Mouse (Mus musculus) A20 (cell line): ENCODE results near the gene Cdhr2.

Experiments
- DNase-seq: peaks from one replicate; pipeline ENCODE4 v3.0.0-alpha.2; 2011; ENCODE audit warnings: low read depth, low spot score

Cdhr2 gene

GRCm38 (mm10) chr13:54750699-54751098, 49.4 kb downstream of the Cdhr2 start:
- peak; percentile 30 for DNase-seq

GRCm38 (mm10) chr13:54752656-54753055, 51.4 kb downstream of the Cdhr2 start:
- DNase-seq, result no peak

GRCm38 (mm10) chr13:54753733-54754132, 52.5 kb downstream of the Cdhr2 start:
- no peak for DNase-seq

GRCm38 (mm10) chr13:54754169-54755080, 53.2 kb downstream of the Cdhr2 start:
- no peak for DNase-seq

- no peak for DNase-seq
These were observed 54.1 kb downstream of the Cdhr2 start for GRCm38 (mm10) chr13:54755201-54755830.

- DNase-seq, result no peak
These were observed 55.0 kb downstream of the Cdhr2 start for GRCm38 (mm10) chr13:54756156-54756712.

GRCm38 (mm10) chr13:54757093-54757830, 56.0 kb downstream of the Cdhr2 start:
- no peak for DNase-seq

GRCm38 (mm10) chr13:54758045-54758755, 56.9 kb downstream of the Cdhr2 start:
- peak; percentile 91 for DNase-seq

GRCm38 (mm10) chr13:54758756-54759470, 57.7 kb downstream of the Cdhr2 start:
- DNase-seq, result no peak

- no peak for DNase-seq
These were observed 58.2 kb downstream of the Cdhr2 start for GRCm38 (mm10) chr13:54759496-54759895.

GRCm38 (mm10) chr13:54760164-54760795, 59.0 kb downstream of the Cdhr2 start:
- DNase-seq, result no peak

GRCm38 (mm10) chr13:54760906-54761305, 59.6 kb downstream of the Cdhr2 start:
- no peak for DNase-seq

- DNase-seq, result peak; percentile 27
These were observed 64.3 kb downstream of the Cdhr2 start for GRCm38 (mm10) chr13:54765281-54766191.

GRCm38 (mm10) chr13:54766192-54766768, 65.0 kb downstream of the Cdhr2 start, which contains the start of gene Sncb:
Gene Sncb, minus strand, starts transcription at chr13:54766595.
- peak; percentile 70 for DNase-seq

- no peak for DNase-seq
These were observed 65.8 kb downstream of the Cdhr2 start for GRCm38 (mm10) chr13:54767012-54767411.

- DNase-seq, result no peak
These were observed 79.3 kb downstream of the Cdhr2 start for GRCm38 (mm10) chr13:54780592-54780991.

- DNase-seq, result no peak
These were observed 79.8 kb downstream of the Cdhr2 start for GRCm38 (mm10) chr13:54781086-54781485.

- no peak for DNase-seq
These were observed 82.0 kb downstream of the Cdhr2 start for GRCm38 (mm10) chr13:54783235-54783634.

- DNase-seq, result no peak
These were observed 82.4 kb downstream of the Cdhr2 start, which contains the start of gene Eif4e1b for GRCm38 (mm10) chr13:54783698-54784097. Gene Eif4e1b, plus strand, starts transcription at chr13:54783998.
